Mouse (Mus musculus): ENCODE data around the gene Tpi1.

The Tpi1 gene

DNA sequence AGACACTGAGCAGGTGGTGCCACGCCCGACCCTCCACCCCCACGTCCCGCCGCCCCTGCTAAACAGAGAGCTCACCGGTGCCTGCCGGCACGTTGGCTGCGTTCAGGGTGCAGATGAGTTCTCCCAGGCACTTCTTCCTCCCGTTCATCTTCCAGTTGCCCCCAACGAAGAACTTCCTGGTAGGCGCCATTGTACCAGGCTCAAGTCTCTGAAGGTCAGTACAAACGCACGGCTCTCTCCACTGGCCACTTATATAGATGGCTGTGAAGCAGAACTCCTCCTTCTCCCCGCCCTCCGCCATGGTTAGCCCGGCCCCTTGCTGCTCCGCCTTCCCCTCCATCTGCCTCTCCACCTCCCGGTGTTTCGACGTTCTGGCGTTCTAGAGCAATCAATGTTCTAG is at the start of gene Tpi1:
TSS of gene Tpi1 (minus strand) at position 364 of the 400 bp plus-strand sequence.
- DNase-seq (ENCODE audit: low spot score), result peak; percentile 72

GRCm38 (mm10) chr6:124863125-124863657 is 49.1 kb upstream of the Tpi1 start:
- no peak for DNase-seq (ENCODE audit: low spot score)

DNA sequence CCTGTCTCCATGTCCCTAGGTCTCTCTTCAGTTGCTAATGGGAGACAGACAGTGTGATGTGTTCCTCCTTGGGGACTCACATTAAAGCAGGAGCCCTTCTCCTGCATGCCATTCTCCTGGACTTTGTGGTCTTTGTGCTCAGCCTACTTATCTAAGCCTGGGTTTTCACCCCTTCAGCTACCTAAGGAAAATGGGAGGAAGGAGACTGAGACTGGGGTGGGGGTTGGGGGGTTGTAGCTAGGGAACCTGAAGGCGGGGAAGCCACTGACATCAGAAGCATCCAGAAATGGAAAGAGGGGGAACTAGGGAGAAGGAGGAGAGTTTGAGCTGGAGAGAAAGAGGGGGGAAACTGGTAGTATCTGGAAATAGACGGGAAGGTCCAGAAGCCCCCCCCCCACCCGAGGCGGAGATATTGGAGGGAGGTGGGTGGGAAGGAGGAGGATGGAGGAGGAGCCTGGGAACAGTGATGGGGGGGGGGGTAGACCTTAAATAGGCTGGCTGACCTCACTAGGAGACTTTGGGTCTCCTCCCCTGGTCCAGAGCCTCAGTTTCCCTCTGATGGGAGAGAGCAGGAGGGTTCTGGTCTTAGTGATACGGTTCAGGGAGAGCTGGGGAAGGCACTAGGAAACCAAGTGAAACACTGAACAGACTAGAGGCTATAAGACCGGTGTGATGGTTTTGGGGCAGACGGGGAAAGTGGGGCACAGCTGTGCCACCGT is 48.5 kb upstream of the Tpi1 start:
- DNase-seq (ENCODE audit: low spot score), result no peak

GRCm38 (mm10) chr6:124861802-124862201 is 47.7 kb upstream of the Tpi1 start:
- no peak for DNase-seq (ENCODE audit: low spot score)

DNA sequence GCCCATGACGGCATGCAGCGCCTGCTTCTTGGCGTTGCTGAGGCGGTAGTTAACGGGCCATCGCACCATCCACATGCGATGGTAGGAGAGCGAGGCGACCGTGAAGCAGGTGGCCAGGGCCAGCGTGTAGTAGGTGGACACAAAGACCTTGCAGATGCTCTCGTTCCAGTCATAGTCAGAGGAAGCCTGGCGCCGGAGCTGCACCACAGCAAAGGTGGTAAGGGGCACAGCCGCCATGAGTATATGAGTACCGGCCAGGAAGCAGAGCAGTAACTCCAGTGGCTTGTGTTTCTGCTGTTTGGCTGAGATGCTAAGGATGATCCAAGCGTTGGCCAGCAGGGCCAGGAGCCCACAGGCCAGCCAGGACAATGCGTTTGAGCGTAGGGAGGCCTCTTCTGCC is 47.2 kb upstream of the Tpi1 start:
- no peak for DNase-seq (ENCODE audit: low spot score)

DNA sequence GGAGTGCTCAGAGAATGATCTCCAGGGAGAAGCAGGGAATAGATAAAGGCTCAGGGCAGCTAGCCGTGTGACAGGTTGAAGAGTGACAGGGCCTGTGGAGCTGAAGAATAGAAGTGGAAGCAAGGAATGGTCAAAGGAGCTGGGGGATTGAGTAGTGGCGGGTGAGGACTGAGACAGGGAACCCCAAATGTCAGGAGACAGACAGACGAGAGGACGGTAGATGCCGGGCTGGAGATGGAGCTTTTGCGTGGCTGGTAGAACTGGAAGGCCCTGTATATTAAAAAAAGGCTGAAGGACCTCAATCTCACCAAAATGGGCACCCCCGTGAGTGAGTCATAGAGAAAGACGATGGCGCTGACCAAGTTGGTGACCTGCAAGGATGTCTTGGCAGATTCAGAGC is 46.4 kb upstream of the Tpi1 start:
- no peak for DNase-seq (ENCODE audit: low spot score)

DNA sequence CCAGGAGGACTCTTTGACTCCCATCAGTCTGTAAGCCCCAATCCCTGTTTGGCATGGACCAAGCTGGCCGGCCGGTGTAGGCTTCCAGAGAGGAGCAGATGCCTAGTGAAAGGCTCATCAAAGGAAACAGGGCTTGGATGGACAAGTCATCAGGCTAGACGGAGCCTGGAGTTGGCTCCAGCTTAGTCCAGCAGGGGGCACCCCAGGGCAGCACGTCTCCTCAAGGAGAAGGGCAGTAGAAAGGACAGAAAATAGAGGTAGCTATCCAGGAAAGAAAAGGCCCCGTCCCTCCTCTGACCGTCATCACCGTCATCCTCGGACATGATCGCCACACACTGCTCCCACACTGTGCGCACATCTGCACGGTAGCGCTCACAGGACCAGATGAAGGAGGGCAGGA is 45.6 kb upstream of the Tpi1 start:
- peak; percentile 65 for DNase-seq (ENCODE audit: low spot score)

DNA sequence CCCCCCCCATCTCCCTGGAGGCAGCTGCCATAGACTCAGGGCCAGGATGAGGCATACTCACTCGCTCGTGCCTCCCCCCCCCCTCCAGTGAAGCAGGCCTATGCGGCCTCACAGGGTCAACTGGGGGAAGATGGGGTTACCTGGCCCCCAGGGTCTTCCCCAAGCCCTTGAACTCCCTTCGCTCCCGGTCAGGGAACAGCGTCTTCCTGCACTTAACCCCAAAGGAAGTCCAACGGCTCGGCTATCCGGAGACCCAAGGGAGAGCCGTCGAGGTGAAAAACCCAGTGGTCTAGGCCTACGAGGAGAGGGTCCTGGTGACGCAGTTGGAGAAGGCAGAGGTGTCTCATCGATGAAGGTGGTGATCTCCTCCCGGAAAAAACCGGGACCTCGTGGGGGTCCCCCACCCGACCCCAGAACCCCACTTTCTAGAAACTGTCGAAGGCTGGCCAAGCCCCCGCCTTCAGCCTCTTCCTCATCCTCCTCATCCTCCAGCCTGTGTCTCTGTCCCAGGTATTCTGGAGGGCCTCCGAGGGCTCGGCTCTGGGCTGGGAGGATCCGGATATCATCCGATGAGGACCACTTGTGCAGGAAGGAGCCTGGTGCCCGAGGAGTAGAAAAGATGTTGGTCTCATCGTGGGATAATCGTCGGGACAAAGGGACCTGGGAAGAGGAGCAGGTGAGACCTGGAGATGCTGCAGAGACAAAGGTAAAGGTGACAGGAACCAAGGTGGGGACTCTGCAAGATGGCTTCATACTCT is 44.6 kb upstream of the Tpi1 start:
- DNase-seq (ENCODE audit: low spot score), result no peak

- no peak for DNase-seq (ENCODE audit: low spot score)
Measured at GRCm38 (mm10) chr6:124857840-124858530, 43.9 kb upstream of the Tpi1 start.

DNA sequence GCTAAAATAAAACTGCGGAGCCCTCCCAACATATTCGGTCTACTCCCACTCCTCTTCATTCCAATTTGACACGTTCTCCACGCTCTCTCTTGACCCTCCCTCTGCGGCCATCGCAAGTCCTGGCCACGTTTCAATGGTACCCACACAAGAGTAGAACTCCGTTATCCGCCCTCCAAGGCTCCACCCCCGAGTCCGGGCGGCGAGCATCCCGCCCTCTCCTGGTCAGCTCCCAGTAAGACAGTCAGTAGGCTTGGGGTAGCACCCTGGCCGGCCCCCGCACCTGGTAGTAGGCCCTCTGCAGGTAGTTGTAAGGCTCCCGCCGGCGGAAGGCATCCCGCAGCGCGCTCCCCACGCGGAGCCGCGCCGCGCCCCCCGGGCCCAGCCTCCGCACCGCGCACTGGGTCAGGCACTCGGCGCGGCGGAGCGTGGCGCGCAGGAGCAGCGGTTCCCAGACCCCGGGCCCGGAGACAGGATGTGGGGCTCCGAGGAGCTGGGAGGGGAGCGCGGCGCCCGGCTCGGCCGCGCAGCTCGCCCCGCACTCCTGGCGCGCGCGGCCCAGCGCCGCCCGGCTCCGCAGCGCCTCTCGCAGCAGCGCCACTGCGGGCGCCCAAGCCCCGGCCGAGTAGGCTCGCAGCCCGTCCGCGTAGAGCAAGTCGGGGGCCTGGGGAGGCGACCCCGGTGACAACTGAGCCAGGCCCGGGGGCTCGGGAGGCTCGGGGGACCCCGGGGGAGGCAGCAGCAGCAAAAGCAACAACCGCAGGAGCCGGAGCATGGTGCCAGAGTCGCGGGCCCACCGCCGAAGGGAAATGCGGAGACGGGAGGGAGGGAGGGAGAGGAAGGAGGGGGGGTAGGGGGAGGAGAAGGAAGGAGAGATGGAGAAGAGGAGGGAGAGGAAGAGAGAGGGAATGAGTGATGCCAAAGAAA is 43.1 kb upstream of the Tpi1 start, which contains the start of gene P3h3:
TSS of gene P3h3 (minus strand) at position 837 of the 924 bp plus-strand sequence.
- peak; percentile 40 for DNase-seq (ENCODE audit: low spot score)

- DNase-seq (ENCODE audit: low spot score), result no peak
Measured at GRCm38 (mm10) chr6:124856321-124856720, 42.2 kb upstream of the Tpi1 start.

DNA sequence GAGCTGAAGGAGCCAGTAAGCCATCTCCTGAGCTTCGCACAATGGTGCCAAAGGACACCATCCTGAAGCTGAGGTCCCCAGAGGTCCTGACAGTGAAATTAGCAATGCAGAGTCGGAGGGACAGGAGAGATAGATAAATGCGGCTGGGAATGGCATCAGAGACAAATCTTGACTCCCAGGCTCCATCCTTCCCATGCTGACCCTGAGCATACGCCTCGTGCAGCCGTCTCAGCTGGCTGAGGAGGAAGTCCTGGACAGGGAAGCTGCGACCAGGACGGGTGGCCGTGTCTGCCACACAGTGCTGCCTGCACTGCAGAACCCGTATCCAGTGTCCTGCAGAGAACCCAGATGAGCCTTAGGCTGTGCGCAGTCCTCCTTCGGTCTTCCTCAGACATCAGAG is 40.6 kb upstream of the Tpi1 start:
- DNase-seq (ENCODE audit: low spot score), result no peak

GRCm38 (mm10) chr6:124850535-124850934 is 36.4 kb upstream of the Tpi1 start:
- DNase-seq (ENCODE audit: low spot score), result no peak

- DNase-seq (ENCODE audit: low spot score), result peak; percentile 73
Measured at GRCm38 (mm10) chr6:124847305-124847704, 33.2 kb upstream of the Tpi1 start.

- DNase-seq (ENCODE audit: low spot score), result no peak
Measured at GRCm38 (mm10) chr6:124840241-124841167, 26.4 kb upstream of the Tpi1 start, which contains the start of gene Gnb3. Gene Gnb3, minus strand, starts transcription at chr6:124840275.

GRCm38 (mm10) chr6:124839805-124840204 is 25.7 kb upstream of the Tpi1 start:
- DNase-seq (ENCODE audit: low spot score), result no peak

- no peak for DNase-seq (ENCODE audit: low spot score)
Measured at GRCm38 (mm10) chr6:124836411-124836810, 22.3 kb upstream of the Tpi1 start.

DNA sequence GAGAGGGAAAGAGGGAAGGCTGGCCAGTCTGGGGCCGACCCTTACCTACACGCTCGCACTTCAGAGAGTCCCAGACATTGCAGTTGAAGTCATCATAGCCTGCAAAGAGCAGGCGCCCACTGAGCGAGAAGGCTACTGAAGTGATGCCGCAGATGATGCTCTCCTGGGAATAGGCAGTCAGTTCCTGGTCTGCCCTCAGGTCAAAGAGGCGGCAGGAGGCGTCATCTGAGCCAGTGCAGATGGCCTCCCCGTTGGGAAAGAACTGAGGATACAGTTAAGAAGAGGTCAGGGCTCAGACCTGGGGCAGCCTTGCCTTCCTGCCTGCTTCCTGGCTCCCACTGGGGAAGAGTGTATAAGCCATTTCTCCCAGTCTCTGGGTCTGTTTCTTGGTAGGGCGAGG is 21.4 kb upstream of the Tpi1 start:
- no peak for DNase-seq (ENCODE audit: low spot score)

- no peak for DNase-seq (ENCODE audit: low spot score)
Measured at GRCm38 (mm10) chr6:124834512-124835081, 20.5 kb upstream of the Tpi1 start.

DNA sequence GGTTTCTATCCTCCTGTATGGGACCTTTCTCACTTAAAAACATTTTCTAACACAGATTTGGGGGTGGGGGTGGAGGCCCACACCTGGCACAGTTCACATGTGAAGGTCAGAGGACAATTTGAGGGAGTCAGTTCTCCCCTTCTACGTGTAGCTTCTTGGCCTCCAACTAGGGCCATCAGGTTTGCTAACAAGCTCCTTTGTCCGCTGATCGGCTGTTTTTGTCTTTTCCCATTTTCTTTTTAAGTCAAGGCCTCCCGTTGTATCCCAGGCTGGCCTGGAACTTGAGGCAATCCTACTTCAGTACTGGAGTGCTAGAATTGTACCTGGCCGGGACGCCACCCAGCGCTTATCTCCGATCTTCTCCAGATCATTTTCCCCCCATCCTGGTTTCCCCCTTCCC is 17.6 kb upstream of the Tpi1 start:
- DNase-seq (ENCODE audit: low spot score), result no peak

All from urinary bladder, postnatal 10 days (tissue).